Mouse (Mus musculus) liver, adult 2 months (tissue): Measurements from ENCODE around the gene Insr.

ENCODE experiments used
- CTCF ChIP-seq: fragments of 200-500 bp; IDR thresholded peaks from 2 replicates; pipeline ENCODE4 v1.5.1; 2011; ENCODE audit warnings: low read depth, low read length, control low read depth
- POLR2A ChIP-seq: fragments of 200-500 bp; IDR thresholded peaks from 2 replicates; pipeline ENCODE4 v1.6.1; 2011; ENCODE audit warnings: low read length, control low read depth; ENCODE audit not compliant: insufficient read depth; ENCODE audit errors: extremely low read depth

DNA sequence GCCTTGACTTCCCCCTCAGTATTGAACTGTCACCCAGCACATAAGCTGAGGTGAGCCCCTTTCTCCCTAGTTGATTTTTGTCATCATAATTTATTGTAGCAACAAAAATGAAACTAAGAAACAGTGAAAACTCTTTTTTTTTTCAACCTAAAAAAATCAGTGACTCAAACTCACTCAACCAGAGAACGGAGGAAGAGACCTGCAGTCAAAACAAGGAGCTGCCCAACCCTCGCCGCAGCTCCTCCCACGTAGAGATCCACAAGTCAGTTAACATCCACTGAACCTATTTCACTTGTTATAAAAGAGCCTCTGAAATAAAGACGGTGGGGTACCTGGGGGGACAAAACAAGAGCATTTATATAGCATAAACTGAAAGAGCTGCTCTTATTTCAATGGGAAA lies 30.7 kb downstream of the Insr start:
- no peak for TF ChIP-seq CTCF
- no peak for TF ChIP-seq POLR2A
